Mouse (Mus musculus) urinary bladder, postnatal 14 days (tissue): ENCODE data around the gene Rpl38.
A peak's percentile ranks its signal among the peaks of the same experiment; 100 is the strongest.

ENCODE experiments used
- DNase-seq: peaks from one replicate; pipeline ENCODE4 v3.0.0; 2021; ENCODE audit warnings: low spot score

The Rpl38 gene

GRCm38 (mm10) chr11:114668301-114668710 lies at the start of gene Rpl38:
TSS of gene Rpl38 (plus strand) at chr11:114668524.
- DNase-seq, result peak; percentile 94

DNA sequence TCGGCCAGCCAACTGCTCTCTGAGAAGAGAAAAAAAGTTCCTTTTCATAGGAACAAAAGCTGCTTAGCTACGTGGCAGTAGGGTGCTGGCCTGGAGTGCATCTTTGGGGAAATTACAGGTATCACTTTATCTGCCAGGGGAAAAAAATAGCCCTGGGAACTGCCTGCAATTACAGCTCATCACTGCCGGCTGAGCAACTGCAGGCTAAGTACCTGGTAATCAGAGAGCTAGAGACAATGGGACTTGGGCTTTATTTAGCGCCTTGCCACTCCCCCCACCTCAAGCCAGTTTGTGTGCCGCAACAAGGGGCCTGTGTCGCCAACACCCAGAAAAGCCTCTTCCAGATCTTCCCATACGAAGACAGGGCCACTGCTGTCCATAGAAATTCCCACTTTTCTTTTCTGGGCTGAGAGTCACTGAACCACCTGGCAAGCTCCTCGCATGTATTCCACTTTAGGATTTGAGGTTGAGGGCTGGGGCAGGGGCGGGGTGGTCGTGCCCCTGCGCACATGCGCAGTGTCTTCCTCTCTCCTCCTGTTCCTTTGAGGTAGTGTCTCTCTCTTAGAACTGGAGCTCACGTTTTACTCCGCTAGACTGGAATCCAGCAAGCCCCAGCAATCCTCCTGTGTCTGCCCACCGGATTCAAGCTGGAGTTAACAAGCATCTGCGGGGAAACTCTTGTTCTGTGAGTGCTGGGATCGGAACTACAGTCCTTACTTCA lies 49.5 kb upstream of the Rpl38 start:
- DNase-seq, result no peak

GRCm38 (mm10) chr11:114626071-114626690 lies 42.1 kb upstream of the Rpl38 start:
- DNase-seq, result no peak

- DNase-seq, result no peak
Observed at GRCm38 (mm10) chr11:114627036-114627435, 41.3 kb upstream of the Rpl38 start.

DNA sequence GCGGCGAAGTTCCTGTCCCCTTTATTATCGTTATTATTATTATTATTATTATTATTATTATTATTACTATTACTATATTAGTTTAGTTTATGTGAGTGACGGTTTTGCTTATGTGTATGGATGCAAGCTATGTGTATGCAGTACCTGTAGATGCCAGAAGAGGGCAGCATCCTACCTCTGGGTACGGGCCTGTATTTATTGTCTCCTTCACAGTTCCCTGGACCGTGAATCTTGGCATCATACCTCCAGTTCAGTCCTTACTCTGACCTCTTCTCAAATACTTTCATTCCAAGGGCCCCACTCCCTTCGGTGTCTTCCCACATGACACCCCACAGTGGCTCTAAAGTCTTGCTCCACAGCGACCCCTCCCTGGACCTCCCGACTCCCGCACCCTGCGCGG lies 40.3 kb upstream of the Rpl38 start:
- DNase-seq, result no peak

- no peak for DNase-seq
Observed at GRCm38 (mm10) chr11:114630044-114630443, 38.3 kb upstream of the Rpl38 start.

DNA sequence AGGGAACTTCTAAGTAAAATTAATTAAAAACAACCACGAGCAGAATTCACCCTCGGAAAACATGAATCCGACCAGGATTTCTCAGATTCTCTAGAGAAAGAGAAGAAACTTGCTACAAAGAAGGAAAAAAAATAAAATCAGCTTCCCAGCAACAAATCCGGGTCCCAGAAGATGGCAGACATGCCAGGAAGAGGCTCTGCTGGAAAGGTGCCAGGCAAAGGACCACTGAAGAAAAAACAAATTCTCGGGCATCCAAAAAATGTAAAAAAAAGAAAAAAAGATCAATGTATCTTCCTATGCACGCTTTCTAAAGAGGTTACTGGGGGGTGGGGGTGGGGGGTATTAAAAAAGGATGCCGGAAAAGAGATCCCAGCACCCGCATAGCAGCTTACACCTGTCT lies 36.1 kb upstream of the Rpl38 start:
- DNase-seq, result no peak

- peak; percentile 78 for DNase-seq
Observed at GRCm38 (mm10) chr11:114636292-114636691, 32.0 kb upstream of the Rpl38 start.

GRCm38 (mm10) chr11:114636727-114637505 lies 31.4 kb upstream of the Rpl38 start:
- no peak for DNase-seq

GRCm38 (mm10) chr11:114638647-114639290 lies 29.6 kb upstream of the Rpl38 start:
- DNase-seq, result no peak

DNA sequence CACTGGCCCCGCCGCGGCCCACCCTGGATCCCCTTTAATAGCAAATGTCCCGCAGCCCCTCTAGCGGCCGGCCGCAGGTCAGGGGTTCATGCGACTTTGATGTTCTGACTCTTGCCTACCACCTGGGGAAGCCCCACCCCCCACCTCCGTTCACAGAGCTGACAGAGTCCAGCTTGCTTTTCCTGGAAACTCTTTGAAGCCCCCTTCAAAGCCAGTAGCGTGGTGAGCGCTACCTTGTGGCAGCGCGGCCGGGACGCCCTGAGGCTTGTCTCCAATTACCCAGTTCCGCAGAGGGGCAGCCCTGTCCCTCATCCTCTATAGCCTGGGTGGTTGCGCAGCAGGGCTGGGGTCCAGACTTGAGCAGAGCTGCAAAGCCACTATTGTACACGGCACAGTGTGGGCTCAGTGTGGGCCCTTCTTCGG lies 28.6 kb upstream of the Rpl38 start:
- no peak for DNase-seq

DNA sequence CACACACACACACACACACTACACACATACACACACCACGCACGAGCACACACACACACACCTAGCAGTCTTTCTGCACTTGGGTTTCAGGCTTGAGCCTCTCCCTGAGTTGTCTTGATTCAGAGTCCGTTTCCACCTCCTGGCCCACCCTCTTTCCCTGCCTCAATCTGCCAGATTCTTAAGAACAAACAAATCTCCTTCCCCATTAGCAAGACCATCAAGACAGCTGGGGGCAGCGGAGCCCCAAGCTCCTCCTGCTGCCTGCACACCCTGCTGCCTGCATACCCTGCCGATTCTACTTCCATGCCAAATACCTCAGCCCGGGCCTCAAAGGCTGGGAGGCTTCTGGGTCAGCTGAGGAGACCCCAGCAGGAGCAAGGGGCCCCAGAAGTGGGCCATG lies 27.7 kb upstream of the Rpl38 start:
- DNase-seq, result no peak

DNA sequence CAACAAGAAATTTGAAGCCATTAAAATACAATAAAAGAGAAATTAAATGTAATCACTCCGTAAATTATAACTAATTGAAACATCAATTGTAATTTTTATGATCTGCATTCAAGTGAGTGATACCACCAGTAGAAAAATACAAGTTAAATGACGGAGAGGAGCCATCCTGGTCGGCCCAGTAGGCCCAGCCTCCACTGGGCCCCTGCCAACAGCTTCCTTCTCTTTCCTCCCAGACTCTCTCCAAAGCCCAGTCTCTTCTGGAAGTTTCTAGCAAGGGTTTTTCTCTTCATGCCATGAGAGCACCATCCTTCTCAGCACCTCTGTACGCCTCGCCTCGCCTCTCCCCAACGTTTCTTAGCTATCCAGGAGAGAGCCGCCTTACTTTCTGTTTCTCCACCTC lies 27.2 kb upstream of the Rpl38 start:
- DNase-seq, result no peak

GRCm38 (mm10) chr11:114642184-114642583 lies 26.1 kb upstream of the Rpl38 start:
- no peak for DNase-seq

DNA sequence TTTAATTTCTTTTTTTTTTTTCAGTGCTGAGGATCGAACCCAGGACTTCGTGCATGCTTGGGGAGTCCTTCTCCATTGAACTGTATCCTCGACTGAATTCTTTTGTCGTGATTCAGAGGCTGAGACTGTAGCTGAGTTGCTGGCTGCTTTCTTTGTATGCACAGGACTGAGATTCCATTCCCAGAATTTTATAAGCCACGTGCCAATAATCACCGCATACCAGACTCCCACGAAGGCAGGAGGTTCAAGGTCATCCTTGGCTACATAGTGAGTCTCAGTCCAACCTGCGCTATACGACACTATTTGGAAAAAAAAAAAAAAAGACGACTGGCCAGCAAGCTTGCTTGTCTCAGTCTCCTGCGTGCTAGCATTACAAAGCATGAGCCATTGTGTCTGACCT lies 25.4 kb upstream of the Rpl38 start:
- DNase-seq, result no peak

GRCm38 (mm10) chr11:114644122-114644521 lies 24.2 kb upstream of the Rpl38 start:
- DNase-seq, result no peak

DNA sequence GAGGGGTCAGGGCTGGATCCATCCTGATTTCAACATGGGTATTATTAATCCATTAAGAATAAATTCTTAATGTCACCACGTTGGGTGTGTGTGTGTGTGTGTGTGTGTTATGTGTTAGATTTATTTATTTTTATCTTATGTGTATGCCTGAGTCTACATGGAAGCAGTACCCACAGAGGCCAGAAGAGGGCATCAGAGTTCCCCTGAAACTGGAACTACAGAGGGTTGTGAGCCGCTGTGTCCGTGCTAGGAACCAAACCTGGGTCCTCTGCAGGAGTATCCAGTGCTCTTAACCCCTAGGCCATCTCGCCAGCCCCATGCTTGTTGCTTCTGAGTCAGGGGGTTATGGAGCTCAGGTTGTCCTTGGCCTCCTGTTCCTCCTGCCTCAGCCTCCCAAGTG lies 18.8 kb upstream of the Rpl38 start:
- no peak for DNase-seq

GRCm38 (mm10) chr11:114652531-114652930 lies 15.8 kb upstream of the Rpl38 start:
- no peak for DNase-seq

DNA sequence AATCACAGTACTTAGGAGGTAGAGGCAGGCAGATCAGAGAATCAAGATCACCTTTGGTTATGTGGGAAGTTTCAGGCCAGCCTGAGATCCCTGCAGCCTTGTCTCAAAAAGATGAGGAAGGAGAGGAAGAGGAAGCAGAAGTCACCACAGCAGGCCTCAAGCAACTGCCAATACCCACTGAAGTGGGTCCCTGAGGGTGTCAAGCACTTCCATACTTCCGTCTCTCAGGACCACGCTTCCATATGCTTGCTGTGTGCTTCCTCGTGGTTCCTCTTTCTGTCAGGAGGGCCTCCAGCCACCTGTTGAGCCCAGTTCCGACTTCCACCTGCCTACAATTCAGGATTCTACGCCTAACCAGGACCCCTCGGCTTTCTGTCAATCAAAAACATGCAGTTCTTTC lies 14.7 kb upstream of the Rpl38 start:
- no peak for DNase-seq

DNA sequence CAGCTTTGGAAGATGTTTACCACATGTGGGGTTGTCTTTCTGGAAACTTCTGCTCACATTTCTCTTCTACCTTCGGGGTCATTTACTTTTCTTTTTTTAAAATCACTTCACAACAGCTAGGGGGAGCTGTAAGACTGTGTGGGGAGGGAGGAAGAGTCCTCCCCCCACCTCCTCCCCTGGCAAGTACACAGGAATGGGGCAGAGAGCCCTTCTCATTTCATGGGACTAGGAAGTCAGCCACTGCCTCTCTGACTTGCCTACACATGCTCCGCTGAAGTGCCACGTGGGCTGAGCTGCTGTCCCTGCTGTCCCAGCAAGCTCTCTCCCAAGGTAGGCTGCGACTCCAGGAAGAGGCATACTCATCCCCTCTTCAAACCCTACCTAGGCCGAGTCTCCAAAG lies 13.8 kb upstream of the Rpl38 start:
- DNase-seq, result peak; percentile 41

- no peak for DNase-seq
Observed at GRCm38 (mm10) chr11:114655350-114656008, 12.8 kb upstream of the Rpl38 start.
